Mouse (Mus musculus) stomach, embryonic 14.5 days (tissue): ENCODE data around the gene Usp48. TPM values are rescaled to one million over a fixed set of nuclear protein-coding genes. Genes with fewer than 3 reads are reported as not detected.

Source experiments
- ATAC-seq: fragments of 200-750 bp; cut with Nextera tagmentation; 2 replicates; pipeline ENCODE4 v1.8.0; 2017; ENCODE audit warnings: low read depth, moderate TSS enrichment; ENCODE audit not compliant: insufficient number of reproducible peaks, insufficient read depth, low FRiP score
- H3K27ac ChIP-seq: fragments of 300-500 bp; sonication (generic); 2 replicates; pipeline ENCODE4 v1.5.1; 2014; ENCODE audit warnings: mild to moderate bottlenecking, low read length, moderate library complexity, mixed read lengths
- H3K27me3 ChIP-seq: fragments of 300-500 bp; sonication (generic); 2 replicates; pipeline ENCODE4 v1.6.1; 2014; ENCODE audit warnings: low read length, control low read depth, mixed read lengths; ENCODE audit not compliant: control insufficient read depth, insufficient read depth
- H3K36me3 ChIP-seq: fragments of 300-500 bp; sonication (generic); 2 replicates; pipeline ENCODE4 v1.6.1; 2014; ENCODE audit warnings: mild to moderate bottlenecking, control low read depth, low read length, moderate library complexity, mixed read lengths; ENCODE audit not compliant: control insufficient read depth, insufficient read depth
- H3K4me1 ChIP-seq: fragments of 300-500 bp; sonication (generic); 2 replicates; pipeline ENCODE4 v1.6.1; 2014; ENCODE audit warnings: low read length, control low read depth, mixed read lengths; ENCODE audit not compliant: control insufficient read depth, insufficient read depth
- H3K4me2 ChIP-seq: fragments of 300-500 bp; sonication (generic); replicated peaks from 2 replicates; pipeline ENCODE4 v1.6.1; 2014; ENCODE audit warnings: low read depth, low read length, control low read depth
- H3K4me3 ChIP-seq: fragments of 300-500 bp; sonication (generic); 2 replicates; pipeline ENCODE4 v1.5.1; 2014; ENCODE audit warnings: low read depth, low read length, control low read depth
- H3K9ac ChIP-seq: fragments of 300-500 bp; sonication (generic); replicated peaks from 2 replicates; pipeline ENCODE4 v1.6.1; 2014; ENCODE audit warnings: low read depth, mild to moderate bottlenecking, control low read depth, low read length, moderate library complexity, mixed read lengths
- H3K9me3 ChIP-seq: fragments of 300-500 bp; sonication (generic); 2 replicates; pipeline ENCODE4 v1.6.1; 2016; ENCODE audit warnings: low read depth, low read length, control low read depth; ENCODE audit not compliant: control insufficient read depth
- WGBS: fragments of 180-500 bp; shearing (Covaris S2); extraction: QIAGEN DNeasy Blood & Tissue Kit; methylation state at CpG from one replicate; pipeline ENCODE4 v1.1.7; 2014; 5-methylcytosine and 5-hydroxymethylcytosine counted together
- polyA plus RNA-seq: library from polyadenylated mRNA; unstranded; fragments of >200 nt; fragmentation: Nextera tagmentation; extraction: Ambion mirVana; gene quantifications from 2 replicates; pipeline ENCODE4 v1.2.1, GENCODE M21; 2014

Usp48 gene
- polyA plus RNA-seq, 1 experiment from 2014 or later = 83.9 TPM

DNA sequence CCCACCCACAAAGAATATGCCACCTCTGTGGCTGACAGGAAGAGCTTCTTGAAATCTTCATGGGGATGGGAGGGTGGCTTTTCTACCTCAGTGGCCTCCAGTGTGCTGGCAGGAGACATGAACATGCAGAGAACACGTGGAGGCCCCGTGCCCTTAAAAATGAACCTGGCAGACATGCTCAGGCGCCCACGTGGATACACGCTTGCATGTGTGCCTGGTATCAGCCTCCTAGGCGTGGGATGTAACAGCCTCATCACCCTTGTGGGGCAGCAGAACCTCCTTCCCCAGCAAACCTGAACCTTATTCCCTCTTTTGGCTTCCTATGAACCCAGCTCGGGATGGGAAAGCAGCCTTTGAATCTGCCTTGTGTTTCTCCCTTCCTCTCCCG lies 73.4 kb downstream of the Usp48 start:
- Histone ChIP-seq H3K27me3 (no peaks in the 10 kb centered on the region), H3K4me3 (no peak overlapping the region), H3K4me1 (no peaks in the 10 kb centered on the region; the same call in 1 of the 2 replicates), H3K4me2 (no peak overlapping the region), H3K9ac (no peak overlapping the region), H3K9me3 (no peaks in the 10 kb centered on the region), H3K36me3 (no peaks in the 10 kb centered on the region), H3K27ac (no peak overlapping the region)
- 68% methylated on average over 8 of the region's 8 CpGs for WGBS
- ATAC-seq = no peak

DNA sequence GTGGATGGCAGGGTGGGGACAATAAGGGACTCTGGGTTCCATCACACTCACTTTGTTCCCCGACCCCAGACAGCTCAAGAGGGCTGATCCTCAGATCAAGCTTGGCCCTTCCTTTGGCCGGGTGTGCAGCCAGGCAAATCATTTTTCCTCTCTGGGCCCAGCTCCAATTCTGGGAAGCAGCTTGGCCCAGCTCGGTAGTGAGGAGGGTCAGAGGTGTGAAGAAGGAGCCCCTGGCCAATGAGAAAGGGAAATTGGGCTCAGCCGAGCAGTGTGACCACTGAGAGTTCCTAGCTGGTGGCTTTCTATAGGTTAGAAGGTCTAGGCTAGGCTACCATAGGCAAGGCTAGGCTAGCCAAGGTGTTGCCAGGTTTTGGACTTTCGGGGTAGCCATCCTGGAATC lies 74.2 kb downstream of the Usp48 start:
- Histone ChIP-seq H3K27ac (no peak overlapping the region), H3K36me3 (no peaks in the 10 kb centered on the region), H3K4me3 (no peak overlapping the region), H3K9ac (no peak overlapping the region), H3K4me1 (no peaks in the 10 kb centered on the region; the same call in 1 of the 2 replicates), H3K4me2 (no peak overlapping the region), H3K9me3 (no peaks in the 10 kb centered on the region), H3K27me3 (no peaks in the 10 kb centered on the region)
- no peak for ATAC-seq
- 50% methylated on average over 5 of the region's 5 CpGs for WGBS

DNA sequence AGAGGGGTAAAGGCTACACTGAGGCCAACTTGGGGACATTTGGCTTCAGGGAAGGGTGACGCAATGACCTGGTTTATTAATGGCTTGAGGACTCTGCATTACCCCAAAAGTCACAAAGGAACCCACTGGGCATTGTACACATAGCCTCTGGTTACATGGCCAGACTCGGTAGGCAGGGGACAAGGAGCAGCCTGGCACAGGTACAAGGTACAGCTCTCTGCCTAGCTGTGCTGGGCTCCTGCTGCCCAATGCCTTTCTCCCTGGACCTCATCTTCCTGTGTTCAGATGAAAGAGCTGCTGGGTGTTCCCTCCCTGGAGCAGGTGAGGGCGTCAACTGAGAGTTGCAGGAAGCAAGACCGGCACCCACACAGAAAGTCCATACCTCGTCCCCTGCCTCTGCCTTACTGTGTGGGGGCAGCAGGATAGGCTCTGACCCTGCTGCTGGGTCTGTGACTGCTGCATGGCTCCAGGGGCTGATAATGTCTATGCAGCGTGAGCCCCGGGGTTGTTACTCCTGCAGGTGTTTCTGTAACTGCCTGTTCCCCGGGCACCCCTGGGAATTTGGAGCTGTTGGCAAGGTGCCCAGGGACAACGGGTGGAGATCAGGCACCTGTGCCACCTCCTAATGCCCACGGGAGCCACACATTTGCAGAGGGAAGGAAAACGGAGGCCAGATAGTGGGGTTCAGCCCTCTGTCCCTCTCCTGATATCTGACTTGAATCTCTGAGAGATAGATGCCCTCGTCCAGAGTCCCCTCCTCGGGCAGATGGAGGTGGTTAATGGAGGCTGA lies 78.4 kb downstream of the Usp48 start:
- 66% methylated on average over 13 of the region's 13 CpGs for WGBS
- Histone ChIP-seq H3K27ac (no peak overlapping the region), H3K9ac (no peak overlapping the region), H3K4me3 (no peak overlapping the region), H3K36me3 (no peaks in the 10 kb centered on the region), H3K4me1 (no peaks in the 10 kb centered on the region), H3K9me3 (no peaks in the 10 kb centered on the region), H3K4me2 (no peak overlapping the region), H3K27me3 (no peaks in the 10 kb centered on the region)
- ATAC-seq = no peak

DNA sequence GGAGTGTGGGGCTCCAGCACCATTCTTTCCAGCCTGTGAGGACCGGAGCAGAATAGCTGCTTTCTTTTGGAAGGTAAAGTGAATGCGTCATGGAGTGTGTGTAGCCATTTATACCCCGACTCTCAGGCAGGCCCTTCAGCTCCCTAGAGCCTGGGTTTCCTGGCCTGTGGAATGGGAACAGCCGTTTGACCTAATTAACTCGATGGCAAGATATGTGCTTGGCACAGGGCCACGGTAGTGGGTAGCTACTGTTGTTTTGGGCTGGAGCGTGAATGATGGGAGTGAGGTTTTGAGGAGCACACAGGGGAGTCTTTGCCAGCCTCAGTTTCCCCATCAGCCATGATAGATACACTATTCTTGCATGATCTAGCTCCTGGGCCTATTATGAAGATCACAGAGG lies 82.0 kb downstream of the Usp48 start:
- 73% methylated on average over 7 of the region's 7 CpGs for WGBS
- no peak for ATAC-seq
- H3K4me2 ChIP-seq = no peak overlapping the region

DNA sequence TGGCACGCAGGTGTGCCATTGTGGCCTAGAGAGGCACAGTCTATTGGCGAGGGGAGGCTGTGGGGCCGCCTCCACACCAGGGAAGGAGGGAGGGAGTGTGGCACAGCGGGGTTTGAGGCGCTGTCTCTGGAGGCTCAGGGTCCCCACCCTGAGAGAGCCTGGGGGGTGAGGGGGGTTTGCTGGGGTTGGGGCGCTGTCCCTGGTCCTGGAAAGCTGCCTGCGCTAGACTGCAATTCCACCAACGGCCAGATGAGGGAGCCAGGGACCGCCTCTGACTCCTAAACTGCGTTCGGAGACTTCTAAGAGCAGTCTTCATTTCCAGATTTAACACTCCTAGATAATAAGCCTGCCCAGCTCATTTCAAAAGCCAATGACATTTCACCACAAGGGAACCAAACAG lies 82.5 kb downstream of the Usp48 start:
- ATAC-seq = no peak
- H3K27me3 ChIP-seq = 0 out of 2 replicates have a peak, but pooled peaks cover under 1% of the 10 kb centered on the region
- peaks cover 5% of the 10 kb centered on the region; the same call in 1 of the 2 replicates for H3K4me1 ChIP-seq
- no peaks in the 10 kb centered on the region for H3K36me3 ChIP-seq
- no peak overlapping the region for H3K4me3 ChIP-seq
- no peak overlapping the region for H3K9ac ChIP-seq
- H3K27ac ChIP-seq = no peak overlapping the region
- 8% methylated on average over 11 of the region's 11 CpGs for WGBS
- no peaks in the 10 kb centered on the region for H3K9me3 ChIP-seq
- no peak overlapping the region for H3K4me2 ChIP-seq

More for the DNA sequence above, 82.0 kb downstream of the Usp48 start:
- no peak overlapping the region for H3K9ac ChIP-seq
- no peaks in the 10 kb centered on the region for H3K36me3 ChIP-seq
- no peak overlapping the region for H3K27ac ChIP-seq
- 0 out of 2 replicates have a peak, but pooled peaks cover 2% of the 10 kb centered on the region for H3K4me1 ChIP-seq
- H3K27me3 ChIP-seq = no peaks in the 10 kb centered on the region
- H3K4me3 ChIP-seq = no peak overlapping the region
- no peaks in the 10 kb centered on the region for H3K9me3 ChIP-seq

DNA sequence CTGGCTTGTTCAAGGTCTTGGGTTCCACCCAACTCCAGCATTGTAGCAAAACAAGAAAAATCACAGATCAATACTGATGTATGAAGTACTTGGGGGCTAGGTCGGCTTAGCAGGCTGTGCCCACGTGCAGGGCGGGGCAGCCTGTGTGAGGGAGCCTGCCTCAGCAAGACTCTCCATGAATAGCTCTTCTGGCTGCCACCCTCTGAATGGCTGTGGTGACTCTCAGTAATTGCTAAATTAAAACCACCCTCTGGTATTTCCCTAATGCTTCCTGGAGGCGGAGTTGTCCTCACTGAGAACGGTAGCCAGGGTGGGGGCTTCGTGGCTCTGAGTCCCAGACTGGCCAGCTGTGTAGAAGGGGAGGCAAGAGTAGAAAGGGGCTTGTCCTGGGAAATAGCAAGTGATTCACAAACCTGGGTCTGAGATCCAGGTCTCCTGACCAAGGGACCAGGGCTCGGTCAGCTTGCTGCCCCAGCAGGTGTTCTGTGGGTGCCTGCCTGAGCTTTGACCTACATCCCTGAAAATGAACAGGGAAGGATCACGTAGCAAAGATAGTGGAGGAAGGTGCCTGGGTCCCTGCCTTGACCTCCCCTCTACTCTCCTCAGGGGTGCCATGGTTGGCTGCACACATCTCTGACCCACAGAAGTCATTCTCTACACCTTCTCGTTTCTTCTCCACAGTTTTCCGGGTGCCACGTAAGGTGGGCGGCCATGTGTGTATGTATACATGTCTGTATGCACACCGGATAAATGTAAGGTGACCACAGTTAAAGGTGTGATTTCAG lies 83.3 kb downstream of the Usp48 start:
- WGBS = 67% methylated on average over 13 of the region's 13 CpGs
- no peak for ATAC-seq
- H3K36me3 ChIP-seq = no peaks in the 10 kb centered on the region
- 0 out of 2 replicates have a peak, but pooled peaks cover 5% of the 10 kb centered on the region for H3K27me3 ChIP-seq
- H3K27ac ChIP-seq = no peak overlapping the region
- H3K9me3 ChIP-seq = no peaks in the 10 kb centered on the region
- no peak overlapping the region for H3K4me3 ChIP-seq
- no peak overlapping the region for H3K9ac ChIP-seq
- H3K4me1 ChIP-seq = peaks cover 14% of the 10 kb centered on the region; the same call in 1 of the 2 replicates
- no peak overlapping the region for H3K4me2 ChIP-seq

DNA sequence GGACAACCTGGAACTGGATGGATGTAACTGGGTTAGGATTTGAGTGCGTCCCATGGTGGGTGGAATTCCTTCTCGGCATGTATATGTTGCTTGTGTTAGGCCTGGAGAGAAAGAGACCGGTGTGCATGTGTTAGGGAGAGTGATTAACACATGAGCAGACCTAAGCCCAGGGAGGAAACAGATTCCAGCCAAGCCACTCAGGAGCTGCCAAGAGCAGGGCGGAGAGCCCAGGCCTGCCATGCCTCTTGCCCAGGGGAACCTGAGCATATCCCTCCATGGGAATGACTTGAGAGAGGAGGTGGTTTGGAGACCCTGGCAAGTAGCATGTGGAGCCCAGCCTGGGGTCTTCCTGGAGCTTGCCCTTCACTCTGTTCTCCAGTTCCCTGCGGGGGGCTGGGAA lies 84.4 kb downstream of the Usp48 start:
- Histone ChIP-seq H3K9ac (no peak overlapping the region), H3K4me1 (peaks cover 15% of the 10 kb centered on the region; the same call in 1 of the 2 replicates), H3K4me2 (no peak overlapping the region), H3K9me3 (no peaks in the 10 kb centered on the region), H3K27ac (no peak overlapping the region), H3K4me3 (no peak overlapping the region), H3K36me3 (no peaks in the 10 kb centered on the region), H3K27me3 (0 out of 2 replicates have a peak, but pooled peaks cover 5% of the 10 kb centered on the region)
- WGBS = 83% methylated on average over 5 of the region's 5 CpGs
- ATAC-seq = no peak

DNA sequence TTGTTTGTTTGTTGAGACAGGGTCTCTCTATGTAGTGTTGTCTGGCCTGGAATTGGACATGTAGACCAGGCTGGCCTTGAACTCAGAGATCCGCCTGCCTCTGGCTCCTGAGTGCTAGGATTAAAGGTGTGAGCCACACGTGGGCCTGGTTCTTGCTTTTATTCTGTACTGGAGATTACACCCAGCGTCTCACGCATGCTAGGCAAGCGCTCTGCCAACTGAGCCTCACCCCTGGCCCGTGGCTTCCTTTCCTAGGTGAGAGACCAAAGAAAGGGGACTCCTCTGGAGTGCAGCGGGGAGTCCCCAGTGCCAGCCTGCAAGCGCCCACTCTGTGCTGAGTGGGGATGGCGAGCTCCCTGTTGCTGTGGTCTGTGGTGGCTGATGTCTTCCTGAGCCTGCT lies 85.0 kb downstream of the Usp48 start:
- WGBS = 72% methylated on average over 9 of the region's 9 CpGs
- H3K9ac ChIP-seq = no peak overlapping the region

More for the DNA sequence above, 85.0 kb downstream of the Usp48 start:
- ATAC-seq = no peak
- H3K4me3 ChIP-seq = no peak overlapping the region
- H3K36me3 ChIP-seq = no peaks in the 10 kb centered on the region
- H3K27ac ChIP-seq = no peak overlapping the region
- H3K4me2 ChIP-seq = no peak overlapping the region
- H3K9me3 ChIP-seq = no peaks in the 10 kb centered on the region
- H3K4me1 ChIP-seq = peaks cover 15% of the 10 kb centered on the region; the same call in 1 of the 2 replicates
- 0 out of 2 replicates have a peak, but pooled peaks cover 5% of the 10 kb centered on the region for H3K27me3 ChIP-seq
